Comparison of ENCODE assay signal across 8 mouse cellular contexts in genomic region chr5:139377468-139378270, GRCm38 (mm10). TPM values are rescaled to one million over a fixed set of nuclear protein-coding genes. Genes with fewer than 3 reads are reported as not detected.
DNase-seq lines count a peak whose midpoint lies in the region; ATAC-seq lines count a peak whose summit lies in the region.

Gpr146 (plus strand) TSS chr5:139377697.

- peaks cover 14% of the 10 kb centered on the region for H3K4me1 ChIP-seq in forebrain, embryonic 12.5 days
- peaks cover 18% of the 10 kb centered on the region for H3K4me1 ChIP-seq in forebrain, embryonic 16.5 days (replicated peaks; ENCODE audit: control insufficient read depth, insufficient read depth, low read length)
- H3K4me1 ChIP-seq in embryonic facial prominence, embryonic 15.5 days: peaks cover 64% of the 10 kb centered on the region

- H3K9ac ChIP-seq in forebrain, embryonic 12.5 days: no peak within 1 kb of the TSS
- H3K9ac ChIP-seq in forebrain, embryonic 16.5 days (replicated peaks; ENCODE audit: low read depth, low read length): no peak within 1 kb of the TSS
- H3K9ac ChIP-seq in embryonic facial prominence, embryonic 15.5 days: no peak within 1 kb of the TSS

- H3K4me3 ChIP-seq in forebrain, embryonic 12.5 days (replicated peaks): no peak within 1 kb of the TSS
- no peak within 1 kb of the TSS for H3K4me3 ChIP-seq in forebrain, embryonic 16.5 days (replicated peaks; ENCODE audit: low read length)
- no peak within 1 kb of the TSS for H3K4me3 ChIP-seq in embryonic facial prominence, embryonic 15.5 days (replicated peaks)

- ATAC-seq in forebrain, embryonic 12.5 days (ENCODE audit: low FRiP score): no peak
- ATAC-seq in forebrain, embryonic 16.5 days: no peak
- no peak for ATAC-seq in embryonic facial prominence, embryonic 15.5 days (ENCODE audit: insufficient number of reproducible peaks, low FRiP score, low TSS enrichment, low read depth)

- no peaks in the 10 kb centered on the region for H3K9me3 ChIP-seq in forebrain, embryonic 12.5 days
- no peaks in the 10 kb centered on the region for H3K9me3 ChIP-seq in forebrain, embryonic 16.5 days (ENCODE audit: control insufficient read depth, low read length)
- no peaks in the 10 kb centered on the region for H3K9me3 ChIP-seq in embryonic facial prominence, embryonic 15.5 days (replicated peaks)

- H3K36me3 ChIP-seq in forebrain, embryonic 12.5 days (replicated peaks): no peaks in the 10 kb centered on the region; the same call in 1 of the 2 replicates
- no peaks in the 10 kb centered on the region for H3K36me3 ChIP-seq in forebrain, embryonic 16.5 days (ENCODE audit: control insufficient read depth, insufficient read depth)
- no peaks in the 10 kb centered on the region for H3K36me3 ChIP-seq in embryonic facial prominence, embryonic 15.5 days

- H3K27me3 ChIP-seq in forebrain, embryonic 12.5 days: peaks cover 7% of the 10 kb centered on the region; the same call in 1 of the 2 replicates
- H3K27me3 ChIP-seq in forebrain, embryonic 16.5 days (replicated peaks; ENCODE audit: control insufficient read depth, insufficient read depth, low read length): no peaks in the 10 kb centered on the region
- no peaks in the 10 kb centered on the region for H3K27me3 ChIP-seq in embryonic facial prominence, embryonic 15.5 days

- no peak within 1 kb of the TSS for H3K4me2 ChIP-seq in forebrain, embryonic 12.5 days
- no peak within 1 kb of the TSS for H3K4me2 ChIP-seq in forebrain, embryonic 16.5 days (ENCODE audit: low read length)
- H3K4me2 ChIP-seq in embryonic facial prominence, embryonic 15.5 days (replicated peaks): 0 out of 2 replicates have a peak within 1 kb of the TSS, but pooled peaks have one; percentile 24

- H3K27ac ChIP-seq in forebrain, embryonic 12.5 days: 0 out of 2 replicates have a peak within 1 kb of the TSS, but pooled peaks have one; percentile 42
- no peak within 1 kb of the TSS for H3K27ac ChIP-seq in forebrain, embryonic 16.5 days (ENCODE audit: low read length)
- H3K27ac ChIP-seq in embryonic facial prominence, embryonic 15.5 days (replicated peaks): peak within 1 kb of the TSS; percentile 81

- peak; percentile 75 for DNase-seq in CD4-positive helper T cell, adult 2 months (ENCODE audit: low read depth, low spot score)
- peak; percentile 82 for DNase-seq in heart, postnatal 4 days
- DNase-seq in layer of hippocampus, postnatal 25 days (ENCODE audit: extremely low spot score in 1 of 2, low spot score in 1 of 2): no peak
- DNase-seq in lung, postnatal 36 days: peak; percentile 89
- no peak for DNase-seq in cerebellum, adult 9-10 months

- 88% methylated on average over 18 of the region's 18 CpGs for WGBS in forebrain, embryonic 12.5 days
- 86% methylated on average over 18 of the region's 18 CpGs for WGBS in forebrain, embryonic 16.5 days
- 42% methylated on average over 18 of the region's 18 CpGs for WGBS in embryonic facial prominence, embryonic 15.5 days

RNA-seq across cellular contexts. Expression of gene Gpr146, which starts in this region (rescaled TPM):
- polyA plus RNA-seq in forebrain, embryonic 12.5 days (2016; fragmentation: Nextera tagmentation; extraction: Ambion mirVana): 1.2 and 1.4 TPM in 2 replicates
- polyA plus RNA-seq in forebrain, embryonic 16.5 days (2015; fragmentation: Nextera tagmentation; extraction: Ambion mirVana): 1.5 and 1.8 TPM in 2 replicates
- polyA plus RNA-seq in embryonic facial prominence, embryonic 15.5 days (2015; fragmentation: Nextera tagmentation; extraction: Ambion mirVana): 2.9 and 3.4 TPM in 2 replicates
- total RNA-seq in heart, postnatal 4 days (2021): 10 to 100 TPM; 23.3 to 28.2 TPM
- 10 to 100 TPM; 12.7 to 13.1 TPM for total RNA-seq in layer of hippocampus, postnatal 25 days (2021)

Comparison
In these comparisons a context has a peak if more than half of its experiments do, and no peak if none do; other contexts are left out.
1. DNase-seq: peak in CD4-positive helper T cell, adult 2 months (single experiment), heart, postnatal 4 days (single experiment) and lung, postnatal 36 days (single experiment); none in layer of hippocampus, postnatal 25 days (0 of 2) and cerebellum, adult 9-10 months (single experiment).